Mouse (Mus musculus): ENCODE measurements around the gene Ubap1l. TPM values are rescaled to one million over a fixed set of nuclear protein-coding genes. Genes with fewer than 3 reads are reported as not detected.
A peak's percentile ranks its signal among the peaks of the same experiment; 100 is the strongest.

Gene Ubap1l
- total and polyA plus RNA-seq, 3 experiments: 0.10 to 0.55 TPM; not detected in 1

DNA sequence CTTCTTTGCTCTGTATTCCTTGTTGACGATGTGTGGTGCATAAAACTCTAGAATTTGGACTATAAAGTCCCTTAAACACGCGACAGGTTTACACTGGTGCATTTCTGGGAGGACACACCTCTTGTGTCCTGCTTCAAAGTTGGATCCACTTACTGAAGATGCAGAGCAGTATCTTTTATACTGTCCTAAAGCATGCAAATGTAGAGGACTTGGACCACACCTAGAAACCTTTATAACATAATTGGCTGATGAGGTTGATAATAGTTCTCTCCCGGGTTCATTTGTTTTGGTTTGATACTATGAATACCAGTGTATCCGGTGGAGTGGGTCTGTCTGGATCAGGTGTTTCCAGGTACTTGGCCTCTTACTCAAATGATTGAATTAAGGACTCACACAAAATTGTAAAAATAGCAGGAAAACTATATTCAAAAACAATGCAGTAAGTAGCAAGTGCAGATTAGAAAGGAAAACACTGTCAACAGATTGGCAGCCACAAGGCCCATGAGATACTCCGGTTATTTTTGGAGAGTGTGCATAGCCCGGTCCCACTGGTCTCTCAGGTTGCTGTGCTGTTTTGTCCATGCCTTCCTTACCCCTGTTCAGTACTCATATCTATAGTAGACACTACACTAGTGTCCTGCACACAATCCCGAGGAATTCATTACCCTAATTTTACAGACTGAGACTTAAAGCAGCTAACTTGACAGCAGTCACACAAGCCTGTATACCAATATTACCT is 13.6 kb upstream of the Ubap1l start:
- ATAC-seq (ENCODE audit: extremely low read depth, insufficient number of reproducible peaks, low FRiP score, poor library complexity, severe bottlenecking) (no peak), DNase-seq (ENCODE audit: low spot score) (no peak)
- Histone ChIP-seq H3K36me3 (replicated peaks) (peaks cover 14% of the 10 kb centered on the region), H3K4me1 (ENCODE audit: insufficient read depth, low read depth, low read length) (peaks cover 33% of the 10 kb centered on the region), H3K27me3 (ENCODE audit: insufficient read depth, low read length) (no peaks in the 10 kb centered on the region), H3K4me3 (ENCODE audit: low read depth, low read length) (peak overlapping the region; percentile 94), H3K9me3 (replicated peaks) (peaks cover 8% of the 10 kb centered on the region)
- TF ChIP-seq CTCF (IDR thresholded peaks at IDR 0.05; ENCODE audit: low read depth, low read length) (no peak), GATA2 (IDR thresholded peaks at IDR 0.05; ENCODE audit: borderline replicate concordance, low read depth, low read length) (no peak), TAL1 (conservative IDR thresholded peaks at IDR 0.05; ENCODE audit: low read depth, low read length) (no peak)

DNA sequence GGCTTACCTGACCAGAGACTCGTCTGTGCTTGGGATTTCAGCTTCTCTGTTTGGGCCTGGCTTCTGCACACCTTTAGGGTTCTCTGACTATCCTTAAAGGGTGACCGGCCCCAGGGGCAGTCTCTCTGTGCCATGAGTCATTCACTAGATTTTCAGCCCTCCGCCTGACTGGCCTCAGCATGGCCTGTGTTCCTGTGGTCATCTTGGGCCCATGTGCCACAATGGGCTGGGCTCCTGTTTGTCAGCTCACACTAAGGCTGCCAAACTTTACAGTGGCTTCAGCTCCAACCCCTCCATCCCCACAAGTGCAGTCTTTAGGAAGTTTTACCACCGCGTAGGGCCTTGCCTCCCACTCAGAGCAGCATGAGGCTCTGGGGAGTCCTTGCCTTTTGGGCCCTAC is 7.6 kb upstream of the Ubap1l start:
- Histone ChIP-seq H3K4me1 (ENCODE audit: insufficient read depth, low read depth, low read length) (peaks cover 20% of the 10 kb centered on the region), H3K27me3 (ENCODE audit: insufficient read depth, low read length) (no peaks in the 10 kb centered on the region), H3K36me3 (replicated peaks) (peaks cover 66% of the 10 kb centered on the region), H3K9me3 (replicated peaks) (no peaks in the 10 kb centered on the region), H3K4me3 (ENCODE audit: low read depth, low read length) (no peak overlapping the region)
- TF ChIP-seq GATA2 (IDR thresholded peaks at IDR 0.05; ENCODE audit: borderline replicate concordance, low read depth, low read length) (no peak), POLR2AphosphoS5 (IDR thresholded peaks at IDR 0.05; ENCODE audit: insufficient replicate concordance, low read depth, low read length) (no peak)
- no peak for ATAC-seq (ENCODE audit: extremely low read depth, insufficient number of reproducible peaks, low FRiP score, poor library complexity, severe bottlenecking)
- no peak for DNase-seq (ENCODE audit: low spot score)

DNA sequence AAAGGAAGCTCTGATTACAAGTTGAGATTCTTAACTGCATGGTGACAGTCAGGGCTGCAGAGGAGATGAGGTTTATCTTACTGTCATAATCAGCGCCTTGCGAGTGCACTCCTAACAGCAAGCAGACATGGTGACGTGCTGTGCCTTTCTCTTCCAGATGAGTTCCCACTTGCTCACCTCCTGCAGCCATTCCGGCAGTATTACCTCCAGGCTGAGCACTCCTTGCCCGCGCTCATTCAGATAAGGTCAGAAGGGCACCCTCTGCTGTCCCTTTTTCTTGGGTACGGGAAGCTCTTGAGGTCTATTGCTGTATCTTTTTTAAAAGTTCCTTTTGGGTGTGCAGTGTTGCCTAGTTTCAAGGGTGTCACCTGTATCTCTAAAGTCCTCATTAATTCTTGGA is 4.3 kb upstream of the Ubap1l start:
- Histone ChIP-seq H3K4me1 (ENCODE audit: insufficient read depth, low read depth, low read length) (peaks cover 3% of the 10 kb centered on the region; the same call in 1 of the 2 replicates), H3K4me3 (ENCODE audit: low read depth, low read length) (no peak overlapping the region), H3K9me3 (replicated peaks) (no peaks in the 10 kb centered on the region), H3K36me3 (replicated peaks) (peaks cover 83% of the 10 kb centered on the region), H3K27me3 (ENCODE audit: insufficient read depth, low read length) (no peaks in the 10 kb centered on the region)
- DNase-seq (ENCODE audit: low spot score) (no peak), ATAC-seq (ENCODE audit: extremely low read depth, insufficient number of reproducible peaks, low FRiP score, poor library complexity, severe bottlenecking) (no peak)
- no peak for TF ChIP-seq CTCF (IDR thresholded peaks at IDR 0.05; ENCODE audit: low read depth, low read length)
- no peak for TF ChIP-seq TAL1 (conservative IDR thresholded peaks at IDR 0.05; ENCODE audit: low read depth, low read length)
- TF ChIP-seq POLR2AphosphoS5 (IDR thresholded peaks at IDR 0.05; ENCODE audit: insufficient replicate concordance, low read depth, low read length): no peak
- TF ChIP-seq GATA1 (IDR thresholded peaks at IDR 0.05; ENCODE audit: borderline replicate concordance, low read length): no peak
- no peak for TF ChIP-seq GATA2 (IDR thresholded peaks at IDR 0.05; ENCODE audit: borderline replicate concordance, low read depth, low read length)

DNA sequence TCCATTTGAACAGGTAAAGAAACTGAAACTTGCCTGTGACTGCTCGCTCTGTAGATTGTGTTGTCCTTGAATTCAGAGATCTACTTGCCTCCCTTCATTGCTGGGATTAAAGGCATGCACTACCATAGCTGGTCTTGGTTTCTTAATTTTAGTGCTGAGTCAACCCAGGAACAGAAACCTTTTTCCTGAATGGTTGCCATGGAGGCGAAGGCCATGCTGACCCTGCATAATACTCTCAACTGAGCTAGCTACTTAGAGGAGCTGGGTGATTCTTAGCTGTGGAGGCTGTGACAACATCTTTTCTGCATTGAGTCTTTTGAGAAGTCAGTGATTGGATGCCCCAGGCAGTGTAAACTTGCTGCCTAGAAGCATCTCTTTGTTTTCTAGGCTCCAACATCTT is 3.9 kb upstream of the Ubap1l start:
- H3K27me3 ChIP-seq (ENCODE audit: insufficient read depth, low read length): no peaks in the 10 kb centered on the region
- H3K4me1 ChIP-seq (ENCODE audit: insufficient read depth, low read depth, low read length): peaks cover 3% of the 10 kb centered on the region; the same call in 1 of the 2 replicates
- no peak overlapping the region for H3K4me3 ChIP-seq (ENCODE audit: low read depth, low read length)
- peaks cover 87% of the 10 kb centered on the region for H3K36me3 ChIP-seq (replicated peaks)
- H3K9me3 ChIP-seq (replicated peaks): no peaks in the 10 kb centered on the region
- ATAC-seq (ENCODE audit: extremely low read depth, insufficient number of reproducible peaks, low FRiP score, poor library complexity, severe bottlenecking): no peak
- no peak for DNase-seq (ENCODE audit: low spot score)
- no peak for TF ChIP-seq GATA1 (IDR thresholded peaks at IDR 0.05; ENCODE audit: borderline replicate concordance, low read length)
- TF ChIP-seq CTCF (IDR thresholded peaks at IDR 0.05; ENCODE audit: low read depth, low read length): no peak
- TF ChIP-seq TAL1 (conservative IDR thresholded peaks at IDR 0.05; ENCODE audit: low read depth, low read length): no peak
- no peak for TF ChIP-seq GATA2 (IDR thresholded peaks at IDR 0.05; ENCODE audit: borderline replicate concordance, low read depth, low read length)
- no peak for TF ChIP-seq POLR2AphosphoS5 (IDR thresholded peaks at IDR 0.05; ENCODE audit: insufficient replicate concordance, low read depth, low read length)

DNA sequence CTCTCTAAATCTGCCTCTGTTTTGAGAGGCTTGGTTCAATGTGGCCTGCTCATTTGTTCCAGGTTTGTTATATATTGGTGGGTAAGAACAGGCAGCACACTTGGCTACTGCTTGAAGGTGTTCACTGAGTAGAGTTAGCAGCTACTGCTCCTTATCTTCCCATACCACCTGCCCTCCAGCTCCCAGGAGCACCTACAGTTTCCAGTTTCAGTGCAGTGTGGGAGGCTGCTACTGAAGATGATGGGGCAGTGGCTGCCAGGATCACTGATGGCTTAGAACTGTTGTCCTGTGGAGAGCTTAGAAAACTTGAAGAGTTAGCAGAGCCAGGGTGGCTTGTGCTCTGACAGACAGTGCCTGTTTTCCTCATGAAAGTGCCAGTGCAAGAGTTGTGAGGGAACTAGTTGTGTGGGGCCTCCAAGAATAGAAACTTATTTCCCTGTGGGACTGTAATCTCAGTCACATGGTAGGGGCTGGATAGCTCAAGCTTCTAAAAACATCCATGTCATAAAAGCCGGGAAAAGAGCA is 1.8 kb upstream of the Ubap1l start:
- peaks cover 93% of the 10 kb centered on the region for H3K36me3 ChIP-seq (replicated peaks)
- DNase-seq (ENCODE audit: low spot score): no peak
- TF ChIP-seq GATA1 (IDR thresholded peaks at IDR 0.05; ENCODE audit: borderline replicate concordance, low read length) (no peak), POLR2AphosphoS5 (IDR thresholded peaks at IDR 0.05; ENCODE audit: insufficient replicate concordance, low read depth, low read length) (no peak), CTCF (IDR thresholded peaks at IDR 0.05; ENCODE audit: low read depth, low read length) (no peak), TAL1 (conservative IDR thresholded peaks at IDR 0.05; ENCODE audit: low read depth, low read length) (no peak), GATA2 (IDR thresholded peaks at IDR 0.05; ENCODE audit: borderline replicate concordance, low read depth, low read length) (no peak)
- no peaks in the 10 kb centered on the region; the same call in 1 of the 2 replicates for H3K4me1 ChIP-seq (ENCODE audit: insufficient read depth, low read depth, low read length)
- no peaks in the 10 kb centered on the region for H3K27me3 ChIP-seq (ENCODE audit: insufficient read depth, low read length)
- no peak overlapping the region for H3K4me3 ChIP-seq (ENCODE audit: low read depth, low read length)
- ATAC-seq (ENCODE audit: extremely low read depth, insufficient number of reproducible peaks, low FRiP score, poor library complexity, severe bottlenecking): no peak
- no peaks in the 10 kb centered on the region for H3K9me3 ChIP-seq (replicated peaks)

DNA sequence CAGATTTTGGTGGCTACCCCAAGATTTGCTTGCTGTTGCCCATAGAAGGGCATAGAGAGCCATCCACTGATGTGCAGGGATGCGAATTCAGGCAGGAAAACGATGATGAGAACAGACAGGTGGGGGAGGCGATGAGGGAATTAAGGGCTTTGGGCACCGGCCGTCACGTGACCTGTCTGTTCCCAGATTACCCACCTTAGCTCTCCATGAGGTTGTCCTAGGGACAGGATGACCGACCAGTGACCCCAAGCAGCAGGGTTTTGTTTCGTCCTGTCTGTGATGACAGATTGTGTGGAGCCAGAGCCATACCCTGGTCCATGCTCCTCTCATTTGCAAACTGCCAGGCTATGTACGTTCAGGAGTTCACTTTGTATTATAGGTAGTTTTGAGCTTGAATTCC is 2.8 kb downstream of the Ubap1l start:
- TF ChIP-seq POLR2AphosphoS5 (IDR thresholded peaks at IDR 0.05; ENCODE audit: insufficient replicate concordance, low read depth, low read length): no peak
- no peaks in the 10 kb centered on the region for H3K9me3 ChIP-seq (replicated peaks)
- H3K4me3 ChIP-seq (ENCODE audit: low read depth, low read length): no peak overlapping the region
- no peaks in the 10 kb centered on the region for H3K27me3 ChIP-seq (ENCODE audit: insufficient read depth, low read length)
- ATAC-seq (ENCODE audit: extremely low read depth, insufficient number of reproducible peaks, low FRiP score, poor library complexity, severe bottlenecking) (no peak), DNase-seq (ENCODE audit: low spot score) (no peak)
- H3K36me3 ChIP-seq (replicated peaks): peaks cover 64% of the 10 kb centered on the region
- H3K4me1 ChIP-seq (ENCODE audit: insufficient read depth, low read depth, low read length): no peaks in the 10 kb centered on the region; the same call in 1 of the 2 replicates
